Mouse (Mus musculus) heart, adult 2 months (tissue): ENCODE results near the gene Ccnd3.

Source experiments
- CTCF ChIP-seq: fragments of 200-600 bp; IDR thresholded peaks from 2 replicates; pipeline ENCODE4 v1.8.1; 2022; ENCODE audit warnings: antibody characterized with exemption, mild to moderate bottlenecking, moderate library complexity
- POLR2A ChIP-seq: fragments of 200-500 bp; IDR thresholded peaks from 2 replicates; pipeline ENCODE4 v1.6.1; 2011; ENCODE audit warnings: mild to moderate bottlenecking, low read depth, low read length, control low read depth; ENCODE audit not compliant: insufficient read depth

- TF ChIP-seq CTCF: no peak
- no peak for TF ChIP-seq POLR2A
Observed at GRCm38 (mm10) chr17:47609182-47609581, 104.3 kb downstream of the Ccnd3 start.
